Mouse (Mus musculus) ZHBTc4 (cell line): ENCODE measurements around the gene Cd200.
"Not testable (repeated sequence)": the region's sequence is repeated elsewhere in the genome, so short reads cannot be mapped to it uniquely, and the experiment has no call there.

Experiments
- DNase-seq: peaks from one replicate; pipeline ENCODE4 v3.0.0-alpha.2; 2011; ENCODE audit warnings: low read depth, low spot score

Gene Cd200

GRCm38 (mm10) chr16:45408425-45409063 lies at the start of gene Cd200:
Gene Cd200 (minus strand): TSS chr16:45409053.
- DNase-seq = peak; percentile 43

- no peak for DNase-seq
These were observed 45.9 kb upstream of the Cd200 start for GRCm38 (mm10) chr16:45454762-45455161.

- no peak for DNase-seq
These were observed 28.4 kb upstream of the Cd200 start for GRCm38 (mm10) chr16:45437230-45437739.

- no peak for DNase-seq
These were observed 26.7 kb upstream of the Cd200 start for GRCm38 (mm10) chr16:45435591-45435990.

GRCm38 (mm10) chr16:45427651-45428050 lies 18.8 kb upstream of the Cd200 start:
- no peak for DNase-seq

GRCm38 (mm10) chr16:45413497-45413896 lies 4.6 kb upstream of the Cd200 start:
- DNase-seq = peak; percentile 38

- DNase-seq = not testable (repeated sequence)
These were observed 202 bp upstream of the Cd200 start for GRCm38 (mm10) chr16:45409064-45409446.

- DNase-seq = no peak
These were observed 1.0 kb downstream of the Cd200 start for GRCm38 (mm10) chr16:45407645-45408400.

GRCm38 (mm10) chr16:45407091-45407490 lies 1.8 kb downstream of the Cd200 start:
- no peak for DNase-seq

- DNase-seq = no peak
These were observed 5.9 kb downstream of the Cd200 start for GRCm38 (mm10) chr16:45402951-45403350.

- no peak for DNase-seq
These were observed 6.8 kb downstream of the Cd200 start for GRCm38 (mm10) chr16:45402036-45402435.

- DNase-seq = peak; percentile 18
These were observed 8.8 kb downstream of the Cd200 start for GRCm38 (mm10) chr16:45399947-45400555.

- DNase-seq = no peak
These were observed 9.4 kb downstream of the Cd200 start for GRCm38 (mm10) chr16:45399411-45399810.

- no peak for DNase-seq
These were observed 11.4 kb downstream of the Cd200 start for GRCm38 (mm10) chr16:45397440-45397839.

GRCm38 (mm10) chr16:45392246-45392645 lies 16.6 kb downstream of the Cd200 start:
- DNase-seq = no peak

GRCm38 (mm10) chr16:45391680-45392079 lies 17.2 kb downstream of the Cd200 start:
- DNase-seq = no peak

GRCm38 (mm10) chr16:45390286-45390956 lies 18.4 kb downstream of the Cd200 start:
- no peak for DNase-seq

GRCm38 (mm10) chr16:45389833-45390232 lies 19.0 kb downstream of the Cd200 start:
- no peak for DNase-seq

- DNase-seq = no peak
These were observed 19.8 kb downstream of the Cd200 start for GRCm38 (mm10) chr16:45389041-45389440.

GRCm38 (mm10) chr16:45381811-45382210 lies 27.0 kb downstream of the Cd200 start:
- no peak for DNase-seq

- DNase-seq = no peak
These were observed 29.9 kb downstream of the Cd200 start for GRCm38 (mm10) chr16:45378959-45379358.
